Mouse (Mus musculus) forebrain, embryonic 10.5 days (tissue): ENCODE measurements at regions not wholly inside any gene's neighbourhood (a gene's known extent, or its start where the extent isn't known, plus 50 kb on each side); places are given as distances from the start of the nearest gene placed in this dataset.

Experiments
- DNase-seq: peaks from one replicate; pipeline ENCODE4 v3.0.0-alpha.2; 2017; ENCODE audit warnings: low spot score; ENCODE audit errors: extremely low spot score
- H3K27ac ChIP-seq: fragments of 300-500 bp; sonication (generic); 2 replicates; pipeline ENCODE4 v1.5.1; 2016; ENCODE audit warnings: mild to moderate bottlenecking
- H3K27me3 ChIP-seq: fragments of 300-500 bp; sonication (generic); 2 replicates; pipeline ENCODE4 v1.6.1; 2016; ENCODE audit warnings: mild to moderate bottlenecking; ENCODE audit not compliant: poor library complexity, severe bottlenecking
- H3K36me3 ChIP-seq: fragments of 300-500 bp; sonication (generic); replicated peaks from 2 replicates; pipeline ENCODE4 v1.6.1; 2016; ENCODE audit warnings: mild to moderate bottlenecking, moderate library complexity
- H3K4me1 ChIP-seq: fragments of 300-500 bp; sonication (generic); 2 replicates; pipeline ENCODE4 v1.6.1; 2016
- H3K4me3 ChIP-seq: fragments of 300-500 bp; sonication (generic); 2 replicates; pipeline ENCODE4 v1.5.1; 2016; ENCODE audit warnings: mild to moderate bottlenecking, moderate library complexity
- H3K9me3 ChIP-seq: fragments of 300-500 bp; sonication (generic); 2 replicates; pipeline ENCODE4 v1.6.1; 2016; ENCODE audit warnings: mild to moderate bottlenecking, moderate library complexity
- WGBS: fragments of 180-500 bp; shearing (Covaris S2); methylation state at CpG from one replicate; pipeline ENCODE4 v1.1.7; 2016; 5-methylcytosine and 5-hydroxymethylcytosine counted together

DNA sequence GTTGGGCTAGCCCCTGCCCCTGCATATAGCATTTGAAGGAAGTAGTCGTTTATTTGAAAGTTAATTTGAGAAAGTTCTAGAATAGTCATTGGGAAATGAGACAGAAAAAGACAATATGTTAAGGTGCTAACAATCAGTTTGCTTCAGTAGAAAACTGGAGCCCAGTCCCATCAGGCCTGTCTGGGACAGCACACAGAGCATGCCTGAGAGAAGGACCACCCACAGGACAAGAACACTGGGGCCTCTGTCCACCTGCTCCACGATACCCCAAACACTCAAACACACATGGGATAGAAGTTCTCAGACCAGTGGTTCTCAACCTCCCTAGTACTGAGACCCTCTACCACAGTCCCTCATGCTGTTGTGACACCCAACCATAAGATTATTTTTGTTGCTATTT lies 61.2 kb upstream of the Ctnnb1 start:
- peaks cover 27% of the 10 kb centered on the region for H3K4me1 ChIP-seq
- H3K27me3 ChIP-seq, result no peaks in the 10 kb centered on the region; the same call in 1 of the 2 replicates
- no peaks in the 10 kb centered on the region for H3K9me3 ChIP-seq
- no peak overlapping the region for H3K4me3 ChIP-seq
- 73% methylated on average over 2 of the region's 2 CpGs for WGBS
- no peak overlapping the region for H3K27ac ChIP-seq
- no peaks in the 10 kb centered on the region for H3K36me3 ChIP-seq
- no peak for DNase-seq

DNA sequence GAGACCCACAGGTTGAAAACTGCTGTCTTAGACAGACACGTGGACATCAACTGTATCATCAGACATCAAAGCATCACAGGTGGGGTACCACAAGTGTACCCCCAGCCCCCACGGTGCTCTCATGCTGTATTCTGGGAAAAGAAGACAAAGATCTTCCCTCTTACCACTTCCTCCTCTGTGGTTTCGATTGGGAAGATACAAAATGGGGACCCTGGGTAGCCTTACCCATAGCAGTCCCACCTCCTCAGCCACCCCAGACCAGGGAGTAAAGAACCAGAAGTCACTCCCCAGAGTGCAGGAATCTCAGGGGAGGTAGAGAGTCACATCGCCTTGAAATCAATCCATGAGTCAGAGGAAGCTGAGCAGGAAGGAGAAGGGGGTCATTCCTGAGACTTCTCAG lies 60.7 kb upstream of the Ctnnb1 start:
- no peak overlapping the region for H3K4me3 ChIP-seq
- H3K27ac ChIP-seq, result no peak overlapping the region
- DNase-seq, result no peak
- H3K27me3 ChIP-seq, result no peaks in the 10 kb centered on the region
- H3K36me3 ChIP-seq, result no peaks in the 10 kb centered on the region
- no peaks in the 10 kb centered on the region for H3K9me3 ChIP-seq
- WGBS, result 82% methylated on average over 4 of the region's 4 CpGs
- H3K4me1 ChIP-seq, result peaks cover 27% of the 10 kb centered on the region

DNA sequence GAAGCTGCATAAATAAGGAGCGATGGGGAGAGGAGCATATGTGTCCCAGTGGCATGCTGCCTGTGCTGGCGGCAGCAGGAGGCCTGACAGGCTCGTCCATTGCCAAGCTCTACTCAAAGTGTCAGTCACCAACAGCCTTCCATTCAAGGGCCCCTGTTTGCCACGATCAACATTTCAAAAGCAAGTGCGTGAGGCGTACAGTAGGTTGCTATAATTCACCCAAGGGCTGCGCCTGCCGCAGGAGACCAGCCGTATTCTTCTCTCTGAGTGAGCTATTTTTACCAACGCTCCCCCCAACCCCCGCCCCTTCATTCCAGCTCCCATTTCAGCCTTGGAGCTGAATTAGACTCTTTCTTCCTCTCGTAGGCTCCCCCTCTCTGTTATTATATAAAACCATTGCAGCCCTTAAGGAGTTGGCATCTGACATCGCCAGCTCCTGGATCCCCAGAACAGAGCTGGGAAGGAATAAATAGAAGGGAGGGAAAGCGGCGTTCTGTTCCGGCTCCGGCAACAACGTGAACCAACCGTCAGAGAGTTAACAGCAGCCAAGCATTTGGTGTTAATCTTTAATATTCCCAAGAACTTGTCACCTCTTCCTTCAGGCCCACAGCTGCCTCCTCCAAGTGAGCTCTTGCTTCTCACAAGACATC lies 59.5 kb upstream of the Ctnnb1 start:
- Histone ChIP-seq H3K27ac (peak overlapping the region; percentile 51; the same call in 1 of the 2 replicates), H3K36me3 (no peaks in the 10 kb centered on the region), H3K9me3 (no peaks in the 10 kb centered on the region), H3K27me3 (no peaks in the 10 kb centered on the region), H3K4me3 (no peak overlapping the region), H3K4me1 (peaks cover 27% of the 10 kb centered on the region)
- DNase-seq, result no peak
- 73% methylated on average over 19 of the region's 19 CpGs for WGBS

DNA sequence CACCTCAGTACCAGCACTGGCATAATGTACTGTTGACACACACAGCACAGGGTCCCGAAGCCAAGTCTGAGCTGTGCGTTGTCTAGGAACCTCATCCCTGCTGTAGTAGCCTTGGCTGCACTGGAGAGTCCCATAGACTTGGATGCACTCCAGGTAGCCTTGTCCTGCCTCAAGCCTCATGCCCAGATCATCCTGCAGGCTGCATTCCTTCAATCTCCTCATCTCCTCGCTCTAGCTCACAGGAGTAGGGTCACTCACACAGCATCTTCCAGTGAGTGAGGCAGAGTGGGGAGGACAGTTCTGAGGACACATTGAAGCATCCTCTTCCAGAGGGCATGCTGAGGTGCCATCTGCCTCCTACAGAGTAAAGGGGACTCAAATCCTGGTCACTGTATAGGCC lies 55.7 kb upstream of the Ctnnb1 start:
- Histone ChIP-seq H3K27me3 (no peaks in the 10 kb centered on the region), H3K27ac (no peak overlapping the region), H3K4me3 (no peak overlapping the region), H3K36me3 (no peaks in the 10 kb centered on the region), H3K4me1 (peaks cover 18% of the 10 kb centered on the region), H3K9me3 (no peaks in the 10 kb centered on the region)
- DNase-seq, result no peak
- 97% methylated on average over 3 of the region's 3 CpGs for WGBS

DNA sequence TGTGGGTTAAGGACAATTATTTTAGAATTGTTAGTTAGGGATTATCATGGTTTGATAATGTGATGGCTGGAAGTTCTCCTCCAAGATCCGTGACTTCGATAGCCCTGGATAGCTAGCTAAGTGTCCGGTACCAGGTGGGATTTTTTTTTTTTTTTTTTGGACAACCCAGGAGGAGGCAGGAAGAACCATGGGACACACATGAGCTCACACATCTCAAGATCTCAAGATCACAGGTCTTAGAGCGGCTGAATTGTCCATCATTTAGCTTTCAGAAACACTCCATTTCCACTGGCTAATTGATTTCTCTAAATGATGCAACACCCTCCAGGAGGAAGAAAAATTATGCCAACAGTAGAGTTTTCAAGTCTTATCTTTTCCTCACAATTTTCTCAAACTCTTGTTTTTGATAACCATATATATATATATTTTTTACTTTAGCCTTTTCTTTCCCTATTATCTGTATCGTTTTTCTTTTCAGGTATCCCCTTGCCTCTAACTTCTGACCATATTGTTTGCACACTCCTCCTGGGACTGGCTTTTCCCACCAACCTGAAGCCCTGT lies 54.5 kb upstream of the Ctnnb1 start:
- DNase-seq, result no peak
- no peaks in the 10 kb centered on the region for H3K27me3 ChIP-seq
- no peaks in the 10 kb centered on the region for H3K9me3 ChIP-seq
- 94% methylated on average over 5 of the region's 5 CpGs for WGBS
- H3K4me3 ChIP-seq, result no peak overlapping the region
- H3K27ac ChIP-seq, result no peak overlapping the region
- H3K4me1 ChIP-seq, result peaks cover 13% of the 10 kb centered on the region
- H3K36me3 ChIP-seq, result no peaks in the 10 kb centered on the region

DNA sequence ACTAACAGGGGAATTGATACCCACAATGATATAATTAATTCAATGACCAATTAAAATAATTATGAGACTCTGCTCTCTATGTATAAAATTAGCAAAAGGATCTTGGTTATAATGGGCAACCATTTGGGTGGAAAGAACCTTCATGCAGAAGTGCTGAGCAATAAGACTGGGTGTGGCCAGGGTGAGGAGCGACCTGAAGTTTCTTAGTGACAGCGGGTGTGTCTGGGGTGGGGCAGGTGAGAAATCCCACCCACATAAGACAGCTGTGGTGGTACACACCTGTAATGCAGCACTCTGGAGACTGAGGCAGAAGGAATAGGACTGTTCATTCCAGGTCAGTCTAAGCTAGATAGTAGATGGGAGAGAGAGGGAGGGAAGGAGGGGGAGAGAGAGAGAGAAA lies 51.9 kb upstream of the Ctnnb1 start:
- Histone ChIP-seq H3K27me3 (no peaks in the 10 kb centered on the region), H3K4me3 (no peak overlapping the region)
- WGBS, result 84% methylated on average over 2 of the region's 2 CpGs

More for the DNA sequence above, 51.9 kb upstream of the Ctnnb1 start:
- Histone ChIP-seq H3K4me1 (peaks cover 4% of the 10 kb centered on the region; the same call in 1 of the 2 replicates), H3K36me3 (no peaks in the 10 kb centered on the region), H3K9me3 (no peaks in the 10 kb centered on the region), H3K27ac (no peak overlapping the region)
- DNase-seq, result no peak
